Mouse (Mus musculus) G1E (cell line): ENCODE measurements around the gene Trem2.

ENCODE experiments used
- CTCF ChIP-seq: IDR thresholded peaks from 2 replicates; pipeline ENCODE4 v1.5.1; 2012; ENCODE audit warnings: low read depth, low read length, inconsistent platforms, mixed read lengths
- GATA1 ChIP-seq: IDR thresholded peaks from 2 replicates; pipeline ENCODE4 v1.6.1; 2012; ENCODE audit warnings: borderline replicate concordance, low read length, inconsistent platforms, mixed read lengths
- GATA2 ChIP-seq: IDR thresholded peaks from 2 replicates; pipeline ENCODE4 v1.6.1; 2012; ENCODE audit warnings: low read depth, low read length, inconsistent platforms, borderline replicate concordance
- POLR2AphosphoS5 ChIP-seq: IDR thresholded peaks from 2 replicates; pipeline ENCODE4 v1.6.1; 2012; ENCODE audit warnings: low read depth, low read length, inconsistent platforms; ENCODE audit not compliant: insufficient replicate concordance
- TAL1 ChIP-seq: conservative IDR thresholded peaks from 2 replicates; pipeline ENCODE4 v1.6.1; 2012; ENCODE audit warnings: low read depth, low read length, inconsistent platforms, mixed read lengths

DNA sequence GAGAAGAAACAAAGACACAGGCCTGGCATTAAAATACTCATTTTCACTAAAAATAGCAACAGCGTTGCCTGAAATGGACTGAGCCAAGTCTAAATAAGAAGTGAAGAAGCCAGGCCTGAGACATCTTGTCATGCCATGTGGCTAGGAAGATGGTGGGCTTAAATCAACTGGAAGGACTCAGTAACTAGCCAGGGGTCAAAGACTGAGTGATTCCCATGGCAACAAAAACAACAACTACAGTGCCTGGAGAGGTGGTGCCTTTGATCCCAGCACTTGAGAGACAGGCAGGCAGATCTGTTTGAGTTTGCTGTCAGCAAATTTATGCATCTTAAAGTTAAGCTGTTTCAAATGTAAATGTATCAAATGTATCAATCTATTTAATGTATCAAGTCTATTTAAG is 5.9 kb upstream of the Trem2 start:
- TF ChIP-seq CTCF = no peak
- no peak for TF ChIP-seq POLR2AphosphoS5
- TF ChIP-seq TAL1 = no peak
- no peak for TF ChIP-seq GATA1
- no peak for TF ChIP-seq GATA2
